ENCODE assay signal across 13 mouse cellular contexts in genomic region chr3:37672266-37673040, GRCm38 (mm10). TPM values are rescaled to one million over a fixed set of nuclear protein-coding genes. Genes with fewer than 3 reads are reported as not detected.
DNase-seq lines count a peak whose midpoint lies in the region; ATAC-seq and TF ChIP-seq lines count a peak whose summit lies in the region.
"Had no signal": no experiment of that assay in that cellular context is flagged by ENCODE, and none has a peak within 500 bp of the region (broad histone marks: within the 10 kb centered on the region; RNA-seq: fewer than 3 reads in every experiment).

No protein-coding gene starts in this region.

- TF ChIP-seq CTCF in gastrocnemius, adult 2 months (IDR thresholded peaks at IDR 0.05) = no peak

- no peaks in the 10 kb centered on the region for H3K36me3 ChIP-seq in neural tube, embryonic 12.5 days
- H3K36me3 ChIP-seq in neural tube, embryonic 15.5 days = no peaks in the 10 kb centered on the region
- H3K36me3 ChIP-seq in intestine, embryonic 16.5 days (ENCODE audit: control insufficient read depth, insufficient read depth, low read length) = no peaks in the 10 kb centered on the region
- H3K36me3 ChIP-seq: hindbrain, embryonic 15.5 days had no signal

- peaks cover 25% of the 10 kb centered on the region for H3K27me3 ChIP-seq in neural tube, embryonic 12.5 days (replicated peaks)
- H3K27me3 ChIP-seq in neural tube, embryonic 15.5 days (replicated peaks) = peaks cover 12% of the 10 kb centered on the region; the same call in 1 of the 2 replicates
- H3K27me3 ChIP-seq in intestine, embryonic 16.5 days (replicated peaks; ENCODE audit: control insufficient read depth, insufficient read depth, low read length) = no peaks in the 10 kb centered on the region

- H3K4me3 ChIP-seq in gastrocnemius, adult 2 months = no peak overlapping the region
- no peak overlapping the region for H3K4me3 ChIP-seq in neural tube, embryonic 12.5 days
- no peak overlapping the region for H3K4me3 ChIP-seq in neural tube, embryonic 15.5 days (replicated peaks)
- H3K4me3 ChIP-seq in intestine, embryonic 16.5 days (ENCODE audit: low read length) = no peak overlapping the region
- H3K4me3 ChIP-seq: erythroblast, embryonic 14.5 days; hindbrain, embryonic 15.5 days; layer of hippocampus, adult 2 months; limb, embryonic 12.5 days had no signal

- peaks cover 20% of the 10 kb centered on the region for H3K4me1 ChIP-seq in neural tube, embryonic 12.5 days
- peaks cover 18% of the 10 kb centered on the region for H3K4me1 ChIP-seq in neural tube, embryonic 15.5 days
- H3K4me1 ChIP-seq in intestine, embryonic 16.5 days (ENCODE audit: control insufficient read depth, insufficient read depth, low read length) = peaks cover 11% of the 10 kb centered on the region

- peak; percentile 55; the same call in 1 of the 2 replicates for ATAC-seq in neural tube, embryonic 12.5 days (ENCODE audit: low FRiP score, low read depth)
- no peak for ATAC-seq in neural tube, embryonic 15.5 days (ENCODE audit: low FRiP score)
- ATAC-seq in intestine, embryonic 16.5 days = peak; percentile 55; the same call in 1 of the 2 replicates

- no peak overlapping the region for H3K9ac ChIP-seq in neural tube, embryonic 12.5 days
- no peak overlapping the region for H3K9ac ChIP-seq in neural tube, embryonic 15.5 days (replicated peaks)
- no peak overlapping the region for H3K9ac ChIP-seq in intestine, embryonic 16.5 days (ENCODE audit: low read depth, low read length)
- H3K9ac ChIP-seq: hindbrain, embryonic 15.5 days; limb, embryonic 12.5 days had no signal

- peak overlapping the region; percentile 13; the same call in 1 of the 2 replicates for H3K27ac ChIP-seq in gastrocnemius, adult 2 months
- H3K27ac ChIP-seq in neural tube, embryonic 12.5 days = no peak overlapping the region
- H3K27ac ChIP-seq in neural tube, embryonic 15.5 days (replicated peaks) = no peak overlapping the region
- H3K27ac ChIP-seq in intestine, embryonic 16.5 days (ENCODE audit: low read length) = no peak overlapping the region
- H3K27ac ChIP-seq: hindbrain, embryonic 15.5 days; layer of hippocampus, adult 2 months; limb, embryonic 12.5 days had no signal

- intact Hi-C loops in gastrocnemius, adult 2 months (cut with DNase I) = no loop called here

- 4% methylated on average over 15 of the region's 15 CpGs for WGBS in neural tube, embryonic 12.5 days
- 7% methylated on average over 15 of the region's 15 CpGs for WGBS in neural tube, embryonic 15.5 days
- WGBS in intestine, embryonic 16.5 days = 32% methylated on average over 15 of the region's 15 CpGs

- peak overlapping the region; percentile 34; the same call in 1 of the 2 replicates for H3K4me2 ChIP-seq in neural tube, embryonic 12.5 days (replicated peaks)
- no peak overlapping the region for H3K4me2 ChIP-seq in neural tube, embryonic 15.5 days
- no peak overlapping the region for H3K4me2 ChIP-seq in intestine, embryonic 16.5 days (ENCODE audit: low read depth, low read length)
- H3K4me2 ChIP-seq: hindbrain, embryonic 15.5 days; limb, embryonic 12.5 days had no signal

- H3K9me3 ChIP-seq in neural tube, embryonic 12.5 days = peaks cover 10% of the 10 kb centered on the region
- peaks cover 5% of the 10 kb centered on the region; the same call in 1 of the 2 replicates for H3K9me3 ChIP-seq in neural tube, embryonic 15.5 days (replicated peaks)
- peaks cover 14% of the 10 kb centered on the region for H3K9me3 ChIP-seq in intestine, embryonic 16.5 days (ENCODE audit: control insufficient read depth, low read length)

- DNase-seq in gastrocnemius, adult 2 months = no peak
- DNase-seq in gastrocnemius, postnatal 25 days = no peak
- no peak for DNase-seq in frontal cortex, postnatal 36 days (ENCODE audit: low spot score in 2 of 2)
- DNase-seq in lung, adult 18-20 months = no peak
- DNase-seq in B cell, adult 2 months = no peak
- DNase-seq: lung, postnatal 10 days had no signal

RNA-seq across cellular contexts. Expression of gene Spry1, which starts 32.7 kb away (rescaled TPM):
- total RNA-seq in gastrocnemius, adult 2 months (2021) = 10 to 100 TPM; 12.3 to 21.8 TPM
- total RNA-seq in gastrocnemius, postnatal 25 days (2021) = 10 to 100 TPM; 18.8 to 21.5 TPM
- 5.0 and 6.9 TPM in 2 replicates for polyA plus RNA-seq in neural tube, embryonic 12.5 days (2016; fragmentation: Nextera tagmentation; extraction: Ambion mirVana)
- polyA plus RNA-seq in neural tube, embryonic 15.5 days (2015; fragmentation: Nextera tagmentation; extraction: Ambion mirVana) = 5.9 and 6.3 TPM in 2 replicates
- 11.3 and 13.4 TPM in 2 replicates for polyA plus RNA-seq in intestine, embryonic 16.5 days (2015; fragmentation: Nextera tagmentation; extraction: Ambion mirVana)

RNA-seq across cellular contexts. Expression of gene Gm5148, which starts 51.8 kb away (rescaled TPM):
- under 1 TPM in 1 of 2 experiments, not detected in 1; 0.25 TPM for total RNA-seq in gastrocnemius, adult 2 months (2021)
- under 1 TPM in 1 of 2 experiments, not detected in 1; 0.18 TPM for total RNA-seq in gastrocnemius, postnatal 25 days (2021)
- 2.7 and 3.1 TPM in 2 replicates for polyA plus RNA-seq in neural tube, embryonic 12.5 days (2016; fragmentation: Nextera tagmentation; extraction: Ambion mirVana)
- 9.2 and 15.2 TPM in 2 replicates for polyA plus RNA-seq in neural tube, embryonic 15.5 days (2015; fragmentation: Nextera tagmentation; extraction: Ambion mirVana)
- 4.0 and 5.9 TPM in 2 replicates for polyA plus RNA-seq in intestine, embryonic 16.5 days (2015; fragmentation: Nextera tagmentation; extraction: Ambion mirVana)
